Mouse (Mus musculus) midbrain, embryonic 14.5 days (tissue): Measurements from ENCODE around the gene Neb. TPM values are rescaled to one million over a fixed set of nuclear protein-coding genes. Genes with fewer than 3 reads are reported as not detected.

Experiments used
- ATAC-seq: fragments of 200-750 bp; cut with Nextera tagmentation; 2 replicates; pipeline ENCODE4 v1.8.0; 2017; ENCODE audit warnings: moderate number of reproducible peaks, moderate library complexity; ENCODE audit not compliant: low FRiP score, low TSS enrichment
- DNase-seq: peaks from one replicate; pipeline ENCODE4 v3.0.0-alpha.2; 2015
- H3K27ac ChIP-seq: fragments of 300-500 bp; sonication (generic); replicated peaks from 2 replicates; pipeline ENCODE4 v1.5.1; 2014; ENCODE audit warnings: mild to moderate bottlenecking, low read depth, low read length, moderate library complexity
- H3K27me3 ChIP-seq: fragments of 300-500 bp; sonication (generic); 2 replicates; pipeline ENCODE4 v1.6.1; 2014; ENCODE audit warnings: low read length, control low read depth, mixed read lengths; ENCODE audit not compliant: control insufficient read depth, insufficient read depth
- H3K36me3 ChIP-seq: fragments of 300-500 bp; sonication (generic); 2 replicates; pipeline ENCODE4 v1.6.1; 2014; ENCODE audit warnings: low read length, control low read depth; ENCODE audit not compliant: control insufficient read depth, insufficient read depth
- H3K4me1 ChIP-seq: fragments of 300-500 bp; sonication (generic); 2 replicates; pipeline ENCODE4 v1.6.1; 2014; ENCODE audit warnings: mild to moderate bottlenecking, antibody characterized with exemption, low read length, control low read depth; ENCODE audit not compliant: control insufficient read depth, insufficient read depth
- H3K4me2 ChIP-seq: fragments of 300-500 bp; sonication (generic); 2 replicates; pipeline ENCODE4 v1.6.1; 2014; ENCODE audit warnings: mild to moderate bottlenecking, low read length, moderate library complexity
- H3K4me3 ChIP-seq: fragments of 300-500 bp; sonication (generic); replicated peaks from 2 replicates; pipeline ENCODE4 v1.5.1; 2014; ENCODE audit warnings: low read depth, low read length
- H3K9ac ChIP-seq: fragments of 300-500 bp; sonication (generic); replicated peaks from 2 replicates; pipeline ENCODE4 v1.6.1; 2014; ENCODE audit warnings: mild to moderate bottlenecking, low read length, moderate library complexity
- H3K9me3 ChIP-seq: fragments of 300-500 bp; sonication (generic); 2 replicates; pipeline ENCODE4 v1.6.1; 2016; ENCODE audit warnings: low read length, control low read depth, mixed read lengths; ENCODE audit not compliant: control insufficient read depth
- WGBS: fragments of 180-500 bp; shearing (Covaris S2); extraction: QIAGEN DNeasy Blood & Tissue Kit; methylation state at CpG from one replicate; pipeline ENCODE4 v1.1.7; 2014; 5-methylcytosine and 5-hydroxymethylcytosine counted together
- polyA plus RNA-seq: library from polyadenylated mRNA; unstranded; fragments of >200 nt; fragmentation: Nextera tagmentation; extraction: Ambion mirVana; gene quantifications from 2 replicates; pipeline ENCODE4 v1.2.1, GENCODE M21; 2014

Gene Neb
- polyA plus RNA-seq, 1 experiment from 2014 or later = 0.45 TPM

DNA sequence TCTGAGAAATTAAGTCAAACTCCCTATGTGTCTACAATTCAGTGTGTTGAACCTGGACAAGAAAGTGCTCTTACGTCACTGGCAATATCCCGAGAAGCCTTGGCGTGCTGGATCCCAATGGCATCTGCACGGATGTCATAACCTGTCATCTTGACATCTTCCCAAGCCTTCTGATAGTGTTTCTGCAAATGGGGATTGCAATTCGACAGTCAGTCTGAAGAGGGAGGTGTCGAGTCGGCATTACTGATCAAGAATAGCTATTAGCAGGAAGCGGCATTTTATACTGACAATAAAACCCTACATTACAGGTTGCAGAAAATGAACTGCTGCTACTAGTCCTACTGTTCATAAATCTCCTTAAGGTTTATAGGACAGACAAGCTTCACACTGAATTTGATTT lies 158.2 kb downstream of the Neb start:
- DNase-seq = peak; percentile 78
- WGBS = 38% methylated on average over 8 of the region's 8 CpGs
- Histone ChIP-seq H3K27me3 (no peaks in the 10 kb centered on the region), H3K9ac (no peak overlapping the region), H3K4me1 (no peaks in the 10 kb centered on the region), H3K27ac (no peak overlapping the region), H3K4me3 (no peak overlapping the region), H3K9me3 (no peaks in the 10 kb centered on the region), H3K36me3 (no peaks in the 10 kb centered on the region), H3K4me2 (no peak overlapping the region)
- no peak for ATAC-seq

DNA sequence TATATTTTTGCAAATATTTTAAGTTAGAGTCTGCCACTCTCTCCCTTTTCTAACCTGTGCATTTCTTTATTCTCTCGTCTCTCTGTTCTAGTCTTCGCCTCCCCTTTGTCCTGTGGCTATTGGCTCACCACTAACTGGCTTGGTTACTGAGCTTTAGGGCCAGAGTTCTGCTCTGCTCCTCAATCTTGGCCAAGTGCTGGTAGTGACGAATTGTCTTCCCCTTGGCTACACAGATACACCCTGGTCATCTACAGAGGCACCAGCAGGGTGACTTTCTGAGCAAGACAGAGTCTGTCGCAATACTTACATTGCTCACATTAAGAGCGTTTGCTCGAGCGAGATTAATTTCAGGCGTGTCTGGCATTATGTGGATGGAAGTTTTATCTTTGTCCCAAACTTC lies 162.3 kb downstream of the Neb start:
- no peak overlapping the region for H3K27ac ChIP-seq
- no peaks in the 10 kb centered on the region for H3K4me1 ChIP-seq
- no peaks in the 10 kb centered on the region for H3K27me3 ChIP-seq
- H3K4me3 ChIP-seq = no peak overlapping the region
- DNase-seq = no peak
- H3K4me2 ChIP-seq = no peak overlapping the region
- H3K36me3 ChIP-seq = no peaks in the 10 kb centered on the region
- no peak for ATAC-seq
- WGBS = 94% methylated on average over 8 of the region's 8 CpGs
- no peak overlapping the region for H3K9ac ChIP-seq
- H3K9me3 ChIP-seq = no peaks in the 10 kb centered on the region

DNA sequence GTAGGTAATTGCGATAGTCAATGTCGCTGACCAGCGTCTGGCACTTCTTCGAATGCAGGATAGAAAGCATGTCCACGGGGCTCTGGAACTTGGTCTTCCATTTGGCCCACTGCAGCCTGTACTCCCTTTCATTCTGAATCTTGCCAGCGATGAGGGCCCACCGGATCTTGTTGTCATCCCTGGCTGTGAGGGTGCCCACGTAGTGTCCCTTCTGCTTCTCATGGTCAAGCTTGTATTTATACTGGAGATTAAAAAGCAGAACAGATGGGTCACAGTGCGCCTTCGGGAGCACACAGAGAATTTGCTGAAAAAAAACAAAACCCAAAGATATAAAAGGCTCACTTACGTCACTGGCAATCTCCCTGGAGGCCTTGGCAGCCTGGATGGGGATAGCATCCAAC lies 165.7 kb downstream of the Neb start:
- WGBS = 86% methylated on average over 11 of the region's 11 CpGs
- no peaks in the 10 kb centered on the region for H3K9me3 ChIP-seq
- no peaks in the 10 kb centered on the region for H3K27me3 ChIP-seq
- H3K27ac ChIP-seq = no peak overlapping the region
- H3K4me1 ChIP-seq = no peaks in the 10 kb centered on the region
- H3K4me2 ChIP-seq = no peak overlapping the region
- DNase-seq (no peak), ATAC-seq (no peak)
- no peak overlapping the region for H3K9ac ChIP-seq
- H3K36me3 ChIP-seq = no peaks in the 10 kb centered on the region
- H3K4me3 ChIP-seq = no peak overlapping the region

DNA sequence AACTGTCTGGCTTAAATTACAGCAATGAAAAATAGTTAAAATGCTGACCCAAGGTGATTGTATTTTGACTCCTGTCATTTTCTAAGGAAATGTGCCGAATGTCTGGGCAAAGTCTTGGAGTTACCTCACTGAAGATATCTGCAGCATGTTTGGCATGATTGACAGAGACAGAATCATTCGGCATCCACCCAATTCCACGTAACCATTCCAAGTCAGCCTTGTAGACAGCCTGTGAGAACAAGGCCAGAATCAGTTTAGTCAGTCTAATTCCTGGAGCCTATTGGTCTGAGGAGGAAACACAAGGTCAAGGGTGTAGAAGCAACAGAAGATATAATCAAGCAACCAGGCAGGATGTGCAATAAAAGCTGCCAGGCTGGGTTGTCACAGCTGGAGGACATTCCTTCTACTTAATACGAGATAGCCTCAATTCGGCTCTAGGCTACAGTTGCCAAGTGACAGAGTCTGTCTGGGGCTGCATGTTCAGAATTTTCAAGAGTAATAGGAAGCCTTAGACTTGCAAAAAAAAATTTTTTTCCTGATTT lies 166.8 kb downstream of the Neb start:
- no peak overlapping the region for H3K4me3 ChIP-seq
- H3K9ac ChIP-seq = no peak overlapping the region
- ATAC-seq = no peak
- H3K4me2 ChIP-seq = no peak overlapping the region
- H3K4me1 ChIP-seq = no peaks in the 10 kb centered on the region
- DNase-seq = peak; percentile 8
- H3K27ac ChIP-seq = no peak overlapping the region
- H3K27me3 ChIP-seq = no peaks in the 10 kb centered on the region
- 73% methylated on average over 5 of the region's 5 CpGs for WGBS
- H3K36me3 ChIP-seq = no peaks in the 10 kb centered on the region
- no peaks in the 10 kb centered on the region for H3K9me3 ChIP-seq

DNA sequence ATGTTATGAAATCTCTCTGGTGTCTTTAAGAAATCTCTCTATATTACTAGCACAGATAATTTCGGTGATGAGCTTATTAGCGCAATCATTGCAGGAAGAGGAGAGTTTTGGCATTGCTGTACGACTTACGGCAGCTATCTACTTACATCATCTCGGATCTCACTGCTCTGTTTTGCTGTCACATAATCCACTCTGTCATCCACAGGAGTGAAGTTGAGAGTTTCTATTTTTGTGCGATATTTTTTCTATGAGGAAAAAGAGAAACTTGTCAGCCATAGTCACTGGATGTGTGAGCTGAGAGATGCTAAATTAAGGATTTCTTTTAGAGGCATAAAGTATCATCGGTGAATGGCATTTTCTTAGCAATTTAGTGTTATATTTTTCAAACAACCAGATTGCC lies 167.6 kb downstream of the Neb start:
- H3K9me3 ChIP-seq = no peaks in the 10 kb centered on the region
- WGBS = 92% methylated on average over 7 of the region's 7 CpGs
- H3K9ac ChIP-seq = no peak overlapping the region
- no peak overlapping the region for H3K27ac ChIP-seq
- no peak overlapping the region for H3K4me2 ChIP-seq
- DNase-seq = no peak
- no peaks in the 10 kb centered on the region for H3K27me3 ChIP-seq
- no peaks in the 10 kb centered on the region for H3K36me3 ChIP-seq
- no peak overlapping the region for H3K4me3 ChIP-seq
- ATAC-seq = no peak
- H3K4me1 ChIP-seq = no peaks in the 10 kb centered on the region

DNA sequence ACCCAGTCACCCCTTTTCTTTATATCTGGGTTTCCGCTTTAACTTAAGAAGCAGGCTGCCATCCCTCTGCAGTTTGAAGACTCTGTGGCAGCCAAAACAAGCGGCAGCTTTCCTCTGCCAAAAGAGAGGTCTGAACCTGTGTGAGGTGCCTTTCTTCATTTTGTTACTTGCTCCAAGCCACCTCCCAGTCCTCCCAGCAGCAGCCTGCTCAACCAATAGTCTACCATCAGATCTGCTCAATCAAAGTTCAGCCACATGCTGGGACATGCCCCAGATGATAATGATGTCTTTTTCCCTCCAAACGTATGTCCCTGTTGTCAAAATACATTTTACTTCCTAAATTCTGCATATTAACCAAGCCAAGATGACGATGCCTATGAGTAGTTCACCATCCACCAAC lies 173.3 kb downstream of the Neb start:
- ATAC-seq (no peak), DNase-seq (no peak)
- no peak overlapping the region for H3K9ac ChIP-seq
- no peaks in the 10 kb centered on the region for H3K36me3 ChIP-seq
- H3K4me2 ChIP-seq = no peak overlapping the region
- H3K4me1 ChIP-seq = no peaks in the 10 kb centered on the region
- H3K27me3 ChIP-seq = no peaks in the 10 kb centered on the region
- H3K27ac ChIP-seq = no peak overlapping the region
- no peak overlapping the region for H3K4me3 ChIP-seq
- 86% methylated on average over 4 of the region's 4 CpGs for WGBS
- H3K9me3 ChIP-seq = no peaks in the 10 kb centered on the region

DNA sequence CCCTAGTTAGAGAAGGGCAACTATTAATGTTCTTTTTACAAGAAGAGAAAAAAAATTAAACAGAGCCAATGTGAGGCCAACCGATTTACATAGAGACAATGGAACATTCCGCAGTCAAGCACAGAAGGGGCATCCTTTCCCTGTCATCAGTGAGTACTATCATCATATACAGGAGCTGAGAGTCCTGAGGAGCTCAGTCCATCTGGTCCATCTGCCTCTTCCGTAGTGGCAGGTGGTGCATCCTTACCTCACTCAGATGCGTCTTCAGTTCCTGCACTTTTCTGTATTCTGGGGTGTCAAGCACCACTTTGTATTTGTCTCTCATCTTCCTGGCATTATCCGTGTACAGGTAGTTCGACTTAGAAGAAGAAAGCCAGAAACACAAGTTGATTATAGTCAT lies 184.6 kb downstream of the Neb start:
- no peaks in the 10 kb centered on the region for H3K27me3 ChIP-seq
- no peak overlapping the region for H3K9ac ChIP-seq
- H3K36me3 ChIP-seq = no peaks in the 10 kb centered on the region
- H3K27ac ChIP-seq = no peak overlapping the region
- no peak overlapping the region for H3K4me2 ChIP-seq
- 93% methylated on average over 6 of the region's 6 CpGs for whole genome bisulfite sequencing
- H3K4me3 ChIP-seq = no peak overlapping the region
- ATAC-seq (no peak), DNase-seq (no peak)
- H3K9me3 ChIP-seq = no peaks in the 10 kb centered on the region
- H3K4me1 ChIP-seq = no peaks in the 10 kb centered on the region

DNA sequence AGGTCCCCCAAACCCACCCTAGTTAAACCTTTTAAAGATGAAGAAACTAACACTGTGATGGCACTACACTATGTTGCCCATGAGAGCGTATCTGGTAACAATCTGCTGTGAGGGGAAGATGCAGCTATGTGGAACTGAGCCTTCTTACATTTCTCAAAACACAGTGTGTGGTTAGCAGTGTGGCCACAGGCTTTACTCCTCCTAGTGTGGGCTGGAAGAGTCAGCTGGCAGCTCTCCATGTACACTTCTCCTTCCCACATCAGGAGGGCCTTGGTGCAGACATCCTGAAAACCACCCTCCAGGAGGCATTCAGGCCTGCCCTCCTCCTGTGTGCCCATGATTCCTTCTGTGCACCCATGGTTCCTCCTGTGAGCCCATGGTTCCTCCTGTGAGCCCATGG lies 198.6 kb downstream of the Neb start:
- ATAC-seq = no peak
- no peak overlapping the region for H3K27ac ChIP-seq
- no peaks in the 10 kb centered on the region for H3K27me3 ChIP-seq
- DNase-seq = no peak
- no peak overlapping the region for H3K4me2 ChIP-seq
- no peak overlapping the region for H3K9ac ChIP-seq
- H3K36me3 ChIP-seq = no peaks in the 10 kb centered on the region
- H3K9me3 ChIP-seq = no peaks in the 10 kb centered on the region
- 88% methylated on average over 1 of the region's 1 CpGs for WGBS
- H3K4me1 ChIP-seq = no peaks in the 10 kb centered on the region
- no peak overlapping the region for H3K4me3 ChIP-seq

DNA sequence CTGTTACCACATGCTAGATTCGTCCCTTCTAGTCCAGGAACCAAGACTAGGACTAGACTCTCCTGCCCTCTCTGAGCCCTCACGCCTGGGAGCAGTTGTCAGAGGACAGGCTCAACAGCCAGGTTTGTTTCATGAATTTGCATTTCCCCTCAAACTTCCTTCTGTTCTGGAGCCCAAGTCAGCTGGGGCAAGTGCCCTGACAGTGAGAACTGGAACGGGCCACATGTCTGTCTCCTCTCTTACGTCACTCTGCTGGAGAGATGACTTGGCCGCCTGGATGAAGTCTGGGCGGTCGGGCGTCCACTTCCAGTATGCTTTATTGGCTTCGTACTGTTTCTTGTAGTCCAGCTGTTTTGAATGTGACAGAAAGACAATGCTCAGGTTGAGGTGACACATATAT lies 200.5 kb downstream of the Neb start:
- WGBS = 89% methylated on average over 9 of the region's 9 CpGs
- no peaks in the 10 kb centered on the region for H3K9me3 ChIP-seq
- H3K27me3 ChIP-seq = no peaks in the 10 kb centered on the region
- no peak overlapping the region for H3K27ac ChIP-seq
- H3K9ac ChIP-seq = no peak overlapping the region
- H3K4me1 ChIP-seq = no peaks in the 10 kb centered on the region
- H3K4me3 ChIP-seq = no peak overlapping the region
- ATAC-seq = no peak
- no peak overlapping the region for H3K4me2 ChIP-seq
- H3K36me3 ChIP-seq = no peaks in the 10 kb centered on the region
- DNase-seq = no peak
